Mouse (Mus musculus) midbrain, embryonic 16.5 days (tissue): ENCODE data around the gene 2010111I01Rik. TPM values are rescaled to one million over a fixed set of nuclear protein-coding genes. Genes with fewer than 3 reads are reported as not detected.

ENCODE experiments used
- ATAC-seq: fragments of 200-750 bp; cut with Nextera tagmentation; 2 replicates; pipeline ENCODE4 v1.8.0; 2017; ENCODE audit warnings: moderate TSS enrichment
- H3K27ac ChIP-seq: fragments of 300-500 bp; sonication (generic); 2 replicates; pipeline ENCODE4 v1.5.1; 2014; ENCODE audit warnings: mild to moderate bottlenecking, low read length, mixed read lengths
- H3K27me3 ChIP-seq: fragments of 300-500 bp; sonication (generic); 2 replicates; pipeline ENCODE4 v1.6.1; 2014; ENCODE audit warnings: low read depth, low read length, mixed read lengths; ENCODE audit not compliant: control insufficient read depth, insufficient read depth
- H3K36me3 ChIP-seq: fragments of 300-500 bp; sonication (generic); 2 replicates; pipeline ENCODE4 v1.6.1; 2014; ENCODE audit warnings: mild to moderate bottlenecking, low read length, moderate library complexity, mixed read lengths; ENCODE audit not compliant: control insufficient read depth, insufficient read depth
- H3K4me1 ChIP-seq: fragments of 300-500 bp; sonication (generic); 2 replicates; pipeline ENCODE4 v1.6.1; 2014; ENCODE audit warnings: mild to moderate bottlenecking, low read length, mixed read lengths; ENCODE audit not compliant: control insufficient read depth, insufficient read depth
- H3K4me2 ChIP-seq: fragments of 300-500 bp; sonication (generic); 2 replicates; pipeline ENCODE4 v1.6.1; 2014; ENCODE audit warnings: mild to moderate bottlenecking, low read length, mixed read lengths
- H3K4me3 ChIP-seq: fragments of 300-500 bp; sonication (generic); 2 replicates; pipeline ENCODE4 v1.5.1; 2014; ENCODE audit warnings: low read depth, mild to moderate bottlenecking, low read length, moderate library complexity, mixed read lengths
- H3K9ac ChIP-seq: fragments of 300-500 bp; sonication (generic); 2 replicates; pipeline ENCODE4 v1.6.1; 2014; ENCODE audit warnings: low read depth, low read length, mixed read lengths
- H3K9me3 ChIP-seq: fragments of 300-500 bp; sonication (generic); replicated peaks from 2 replicates; pipeline ENCODE4 v1.6.1; 2014; ENCODE audit warnings: mild to moderate bottlenecking, low read length, mixed read lengths; ENCODE audit not compliant: control insufficient read depth, poor library complexity, severe bottlenecking
- WGBS: fragments of 180-500 bp; shearing (Covaris S2); extraction: QIAGEN DNeasy Blood & Tissue Kit; methylation state at CpG from one replicate; pipeline ENCODE4 v1.1.7; 2014; 5-methylcytosine and 5-hydroxymethylcytosine counted together
- polyA plus RNA-seq: library from polyadenylated mRNA; unstranded; fragments of >200 nt; fragmentation: Nextera tagmentation; extraction: Ambion mirVana; gene quantifications from 2 replicates; pipeline ENCODE4 v1.2.1, GENCODE M21; 2015

The 2010111I01Rik gene
- polyA plus RNA-seq, 1 experiment from 2014 or later: 25.5 TPM

GRCm38 (mm10) chr13:63316407-63316806, 351.7 kb downstream of the 2010111I01Rik start:
- H3K4me3 ChIP-seq: no peak overlapping the region
- no peak overlapping the region for H3K9ac ChIP-seq
- WGBS: 91% methylated on average over 5 of the region's 5 CpGs
- H3K9me3 ChIP-seq: no peaks in the 10 kb centered on the region
- no peak for ATAC-seq
- H3K4me2 ChIP-seq: no peak overlapping the region
- no peak overlapping the region for H3K27ac ChIP-seq
- no peaks in the 10 kb centered on the region for H3K36me3 ChIP-seq
- no peaks in the 10 kb centered on the region for H3K27me3 ChIP-seq
- no peaks in the 10 kb centered on the region for H3K4me1 ChIP-seq

DNA sequence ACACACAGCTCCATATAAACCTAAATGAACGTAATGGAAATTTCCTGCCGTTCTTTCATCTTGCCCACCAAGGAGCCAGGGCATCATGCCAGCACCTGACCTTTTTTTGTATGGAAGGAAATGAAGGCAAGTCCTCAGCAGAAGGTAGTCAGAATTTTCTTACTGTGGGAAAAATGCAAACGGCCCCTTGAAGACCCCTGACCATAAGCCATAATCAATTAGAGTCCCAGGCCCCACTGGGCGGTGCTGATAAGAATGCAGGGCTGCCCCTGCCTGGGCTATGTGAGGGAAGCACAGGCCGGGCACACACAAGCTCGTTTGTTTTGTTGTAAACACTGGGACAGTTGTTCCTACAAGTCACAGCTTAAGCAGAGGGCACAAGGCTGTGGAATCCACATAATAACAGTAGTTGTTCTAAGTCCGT, 353.0 kb downstream of the 2010111I01Rik start:
- no peaks in the 10 kb centered on the region for H3K9me3 ChIP-seq
- no peaks in the 10 kb centered on the region for H3K4me1 ChIP-seq
- H3K4me3 ChIP-seq: no peak overlapping the region
- no peak for ATAC-seq
- H3K27ac ChIP-seq: no peak overlapping the region
- no peak overlapping the region for H3K4me2 ChIP-seq
- 54% methylated on average over 7 of the region's 7 CpGs for WGBS
- no peaks in the 10 kb centered on the region for H3K27me3 ChIP-seq
- no peak overlapping the region for H3K9ac ChIP-seq
- no peaks in the 10 kb centered on the region for H3K36me3 ChIP-seq

GRCm38 (mm10) chr13:63319814-63320213, 355.1 kb downstream of the 2010111I01Rik start:
- Histone ChIP-seq H3K27me3 (no peaks in the 10 kb centered on the region), H3K4me2 (no peak overlapping the region), H3K27ac (no peak overlapping the region), H3K4me1 (no peaks in the 10 kb centered on the region), H3K9ac (no peak overlapping the region), H3K36me3 (no peaks in the 10 kb centered on the region), H3K4me3 (no peak overlapping the region), H3K9me3 (no peaks in the 10 kb centered on the region)
- WGBS: 95% methylated on average over 7 of the region's 7 CpGs
- ATAC-seq: no peak

DNA sequence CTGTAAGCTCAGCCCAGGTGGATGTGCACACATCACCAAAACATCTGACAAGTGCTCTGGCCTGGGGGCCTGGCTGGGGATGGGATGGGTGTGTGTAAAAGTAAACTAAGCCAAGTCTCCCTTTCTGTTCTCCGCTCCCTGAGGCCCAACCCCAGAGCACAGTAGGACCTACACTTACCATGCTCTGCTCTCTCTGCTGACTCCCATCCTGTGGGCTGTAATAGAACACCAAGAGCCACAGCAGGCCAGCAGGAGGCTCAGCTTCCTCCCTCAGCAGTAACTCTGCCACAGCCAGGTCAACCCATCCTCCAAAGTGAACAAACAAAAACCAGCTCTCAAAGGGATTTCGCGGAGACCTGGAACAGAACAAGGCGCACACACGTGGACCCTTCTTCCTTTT, 357.0 kb downstream of the 2010111I01Rik start:
- Histone ChIP-seq H3K4me3 (no peak overlapping the region), H3K4me1 (no peaks in the 10 kb centered on the region), H3K27me3 (no peaks in the 10 kb centered on the region), H3K9me3 (no peaks in the 10 kb centered on the region), H3K36me3 (no peaks in the 10 kb centered on the region), H3K27ac (no peak overlapping the region), H3K9ac (no peak overlapping the region), H3K4me2 (no peak overlapping the region)
- 70% methylated on average over 5 of the region's 5 CpGs for WGBS
- ATAC-seq: 0 out of 2 replicates have a peak, but pooled peaks have one; percentile 7

DNA sequence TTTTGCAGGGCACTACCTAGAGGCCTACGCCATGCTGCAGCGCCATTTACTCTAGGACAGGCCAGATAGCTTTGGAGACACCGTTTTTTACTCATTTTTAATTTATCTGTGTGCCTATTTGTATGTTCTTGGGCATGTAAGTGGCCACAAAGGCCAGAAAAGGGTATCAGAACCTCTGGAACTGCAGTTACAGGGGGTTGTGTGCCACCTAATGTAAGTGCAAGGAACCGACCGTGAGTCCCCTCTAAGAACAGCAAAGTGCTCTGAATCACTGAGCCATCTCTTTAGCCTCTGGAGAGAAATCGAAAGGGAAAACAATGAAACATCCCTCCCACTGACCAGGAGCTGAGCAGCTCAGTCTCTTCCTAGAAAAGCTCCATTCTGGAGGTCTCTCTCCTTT, 358.1 kb downstream of the 2010111I01Rik start:
- 78% methylated on average over 6 of the region's 6 CpGs for WGBS

DNA sequence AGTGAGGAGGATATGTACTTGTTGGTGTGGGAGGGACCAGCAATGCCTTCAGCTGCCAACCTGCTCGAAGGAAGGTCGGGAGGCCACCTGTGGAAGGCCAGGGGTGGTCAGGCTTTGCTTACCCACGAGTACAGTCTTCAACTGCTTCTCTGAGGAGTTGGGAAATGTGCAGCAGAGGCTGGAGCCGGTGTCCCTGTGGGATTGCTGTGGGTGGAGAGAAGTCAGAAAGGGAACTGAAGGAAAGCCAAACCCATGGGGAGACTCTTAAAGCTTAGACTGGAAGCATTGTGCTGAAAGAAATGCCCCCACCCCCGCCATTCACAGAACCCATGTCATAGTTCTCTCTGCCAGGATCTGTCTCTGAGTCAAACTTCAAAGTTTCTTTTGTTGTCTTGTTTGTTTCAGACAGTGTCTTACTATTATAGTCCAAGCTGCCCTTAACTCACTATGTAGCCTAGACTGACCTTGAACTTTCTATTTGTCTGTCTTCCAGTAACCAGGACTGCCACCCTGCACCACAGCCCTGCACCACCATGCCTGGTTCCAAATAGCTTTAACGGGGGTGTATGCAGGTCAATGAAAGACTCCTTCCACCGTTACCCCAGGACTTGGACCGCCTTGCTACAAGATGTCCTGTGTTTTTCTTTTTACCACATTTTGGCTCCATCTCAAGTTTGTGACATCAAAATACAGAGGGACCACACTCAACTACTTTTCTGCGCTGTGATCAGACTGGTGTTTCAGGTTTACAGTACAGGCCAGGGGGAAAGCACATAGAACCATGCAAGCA, 358.8 kb downstream of the 2010111I01Rik start:
- Histone ChIP-seq H3K27ac (no peak overlapping the region), H3K36me3 (no peaks in the 10 kb centered on the region), H3K9ac (no peak overlapping the region), H3K4me2 (no peak overlapping the region), H3K4me3 (no peak overlapping the region), H3K9me3 (no peaks in the 10 kb centered on the region), H3K4me1 (no peaks in the 10 kb centered on the region), H3K27me3 (no peaks in the 10 kb centered on the region)
- 80% methylated on average over 9 of the region's 9 CpGs for WGBS
- ATAC-seq: no peak

More for the DNA sequence above, 358.1 kb downstream of the 2010111I01Rik start:
- H3K4me1 ChIP-seq: no peaks in the 10 kb centered on the region
- no peaks in the 10 kb centered on the region for H3K36me3 ChIP-seq
- no peak overlapping the region for H3K27ac ChIP-seq
- no peak overlapping the region for H3K4me3 ChIP-seq
- no peaks in the 10 kb centered on the region for H3K9me3 ChIP-seq
- H3K9ac ChIP-seq: no peak overlapping the region
- ATAC-seq: no peak
- no peaks in the 10 kb centered on the region for H3K27me3 ChIP-seq
- no peak overlapping the region for H3K4me2 ChIP-seq

GRCm38 (mm10) chr13:63324311-63324710, 359.6 kb downstream of the 2010111I01Rik start:
- Histone ChIP-seq H3K36me3 (no peaks in the 10 kb centered on the region), H3K27ac (no peak overlapping the region), H3K9me3 (no peaks in the 10 kb centered on the region), H3K4me3 (no peak overlapping the region), H3K4me1 (no peaks in the 10 kb centered on the region), H3K9ac (no peak overlapping the region), H3K27me3 (no peaks in the 10 kb centered on the region), H3K4me2 (no peak overlapping the region)
- WGBS: 81% methylated on average over 3 of the region's 3 CpGs
- ATAC-seq: no peak

DNA sequence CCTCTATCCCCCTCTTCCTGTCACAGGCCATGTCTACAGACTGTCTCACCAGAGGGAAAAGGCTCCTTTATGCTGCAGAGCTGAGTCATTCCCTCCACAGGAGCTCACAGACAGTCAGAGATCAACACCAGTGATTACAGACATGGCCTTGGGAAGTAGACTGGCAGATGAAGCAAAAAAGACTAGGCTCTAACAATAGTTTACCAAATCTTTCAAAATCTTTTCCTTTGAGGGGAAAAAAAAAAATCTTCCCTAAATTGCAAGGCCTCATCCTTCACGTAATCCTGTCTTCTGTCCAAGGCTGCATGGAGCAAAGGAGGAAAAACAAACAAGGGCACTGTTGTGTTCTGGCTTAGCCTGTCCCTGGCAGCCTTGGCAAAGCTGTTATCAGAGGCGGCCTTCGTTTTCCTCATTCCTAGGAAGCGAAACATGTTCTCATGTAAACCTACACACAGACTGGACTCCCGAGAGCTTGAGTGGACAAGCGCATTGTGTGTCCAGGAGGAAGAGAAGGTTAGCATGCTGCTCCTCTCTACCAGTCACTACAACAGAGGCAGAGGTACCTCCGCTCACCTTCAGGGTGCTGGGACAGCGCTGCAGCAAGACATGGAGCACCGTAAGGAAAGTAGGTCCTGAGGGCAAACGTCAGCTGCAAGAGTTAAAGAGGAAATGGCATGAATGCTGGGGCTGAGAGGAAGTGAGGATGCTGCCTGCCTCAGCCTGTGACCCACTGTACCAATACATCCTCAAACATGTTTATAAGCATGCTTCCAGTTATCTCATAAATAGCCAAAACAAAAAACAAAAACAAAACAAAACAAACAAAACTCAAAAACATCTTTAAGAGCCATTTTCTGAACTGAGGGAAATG, 360.5 kb downstream of the 2010111I01Rik start:
- no peak overlapping the region for H3K4me2 ChIP-seq
- H3K4me3 ChIP-seq: no peak overlapping the region
- H3K4me1 ChIP-seq: 0 out of 2 replicates have a peak, but pooled peaks cover 2% of the 10 kb centered on the region
- no peaks in the 10 kb centered on the region for H3K9me3 ChIP-seq
- no peak overlapping the region for H3K9ac ChIP-seq
- no peaks in the 10 kb centered on the region for H3K27me3 ChIP-seq
- 82% methylated on average over 10 of the region's 10 CpGs for WGBS
- 0 out of 2 replicates have a peak overlapping the region, but pooled peaks have one; percentile 17 for H3K27ac ChIP-seq
- no peak for ATAC-seq
- no peaks in the 10 kb centered on the region for H3K36me3 ChIP-seq

GRCm38 (mm10) chr13:63326015-63326414, 361.3 kb downstream of the 2010111I01Rik start:
- Histone ChIP-seq H3K27ac (no peak overlapping the region), H3K4me3 (no peak overlapping the region), H3K4me1 (0 out of 2 replicates have a peak, but pooled peaks cover 2% of the 10 kb centered on the region), H3K27me3 (no peaks in the 10 kb centered on the region), H3K9me3 (no peaks in the 10 kb centered on the region), H3K9ac (no peak overlapping the region), H3K36me3 (no peaks in the 10 kb centered on the region), H3K4me2 (no peak overlapping the region)
- ATAC-seq: no peak
- WGBS: 81% methylated on average over 2 of the region's 2 CpGs
